Mouse (Mus musculus): Measurements from ENCODE around the gene Dll3.
"Not testable (repeated sequence)": the region's sequence is repeated elsewhere in the genome, so short reads cannot be mapped to it uniquely, and the experiment has no call there.

Gene Dll3

GRCm38 (mm10) chr7:28251976-28252375, 50.1 kb downstream of the Dll3 start:
- DNase-seq (ENCODE audit: low read depth), result no peak

DNA sequence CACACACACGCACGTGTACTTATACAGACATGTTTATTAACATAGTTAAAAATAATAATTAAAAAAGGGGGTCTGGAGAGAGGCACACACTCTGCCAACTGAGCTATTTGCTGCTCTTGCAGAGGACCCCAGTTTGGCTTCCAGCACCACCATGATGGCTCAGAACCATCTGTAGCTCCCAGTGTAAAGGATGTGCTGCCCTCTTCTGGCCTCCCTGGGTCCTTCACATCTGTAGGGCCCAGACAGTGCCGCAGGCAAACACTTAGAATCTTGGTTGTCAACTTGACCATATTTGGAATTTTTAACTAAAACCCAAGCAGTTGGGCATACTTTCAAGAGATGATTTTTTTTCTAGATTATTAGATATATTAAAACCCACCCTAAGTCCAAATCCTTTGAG, 53.1 kb downstream of the Dll3 start:
- no peak for DNase-seq (ENCODE audit: low read depth)

- not testable (repeated sequence) for DNase-seq (ENCODE audit: low read depth)
Observed at GRCm38 (mm10) chr7:28243943-28244342, 58.1 kb downstream of the Dll3 start.

All from induced T-regulatory cell, adult 2 months (primary cell).